Mouse (Mus musculus) limb, embryonic 11.5 days (tissue): ENCODE results near the gene Klhl23. TPM values are rescaled to one million over a fixed set of nuclear protein-coding genes. Genes with fewer than 3 reads are reported as not detected.
A peak's percentile ranks its signal among the peaks of the same experiment; 100 is the strongest.

ENCODE experiments used
- ATAC-seq: fragments of 200-750 bp; cut with Nextera tagmentation; 2 replicates; pipeline ENCODE4 v1.8.0; 2017; ENCODE audit warnings: low read depth; ENCODE audit not compliant: insufficient number of reproducible peaks, low FRiP score, low TSS enrichment
- DNase-seq: peaks from one replicate; pipeline ENCODE4 v3.0.0-alpha.2; 2015; ENCODE audit warnings: low spot score
- H3K27ac ChIP-seq: fragments of 300-500 bp; sonication (generic); replicated peaks from 2 replicates; pipeline ENCODE4 v1.5.1; 2014; ENCODE audit warnings: low read depth, mild to moderate bottlenecking, low read length
- H3K27me3 ChIP-seq: fragments of 300-500 bp; sonication (generic); 2 replicates; pipeline ENCODE4 v1.6.1; 2014; ENCODE audit warnings: mild to moderate bottlenecking, low read length, mixed read lengths; ENCODE audit not compliant: control insufficient read depth, insufficient read depth
- H3K36me3 ChIP-seq: fragments of 300-500 bp; sonication (generic); 2 replicates; pipeline ENCODE4 v1.6.1; 2014; ENCODE audit warnings: mild to moderate bottlenecking, low read length, moderate library complexity, mixed read lengths; ENCODE audit not compliant: control insufficient read depth, insufficient read depth
- H3K4me1 ChIP-seq: fragments of 300-500 bp; sonication (generic); 2 replicates; pipeline ENCODE4 v1.6.1; 2014; ENCODE audit warnings: low read length, mixed read lengths; ENCODE audit not compliant: control insufficient read depth, insufficient read depth
- H3K4me2 ChIP-seq: fragments of 300-500 bp; sonication (generic); 2 replicates; pipeline ENCODE4 v1.6.1; 2014; ENCODE audit warnings: low read depth, mild to moderate bottlenecking, moderate library complexity; ENCODE audit not compliant: severe bottlenecking
- H3K4me3 ChIP-seq: fragments of 300-500 bp; sonication (generic); 2 replicates; pipeline ENCODE4 v1.5.1; 2014; ENCODE audit warnings: low read depth, low read length
- H3K9ac ChIP-seq: fragments of 300-500 bp; sonication (generic); 2 replicates; pipeline ENCODE4 v1.6.1; 2014; ENCODE audit warnings: mild to moderate bottlenecking, low read length
- H3K9me3 ChIP-seq: fragments of 300-500 bp; sonication (generic); 2 replicates; pipeline ENCODE4 v1.6.1; 2016; ENCODE audit warnings: low read length; ENCODE audit not compliant: control insufficient read depth
- WGBS: fragments of 180-500 bp; shearing (Covaris S2); extraction: QIAGEN DNeasy Blood & Tissue Kit; methylation state at CpG from one replicate; pipeline ENCODE4 v1.1.7; 2014; 5-methylcytosine and 5-hydroxymethylcytosine counted together
- polyA plus RNA-seq: library from polyadenylated mRNA; unstranded; fragments of >200 nt; fragmentation: Nextera tagmentation; extraction: Ambion mirVana; gene quantifications from 2 replicates; pipeline ENCODE4 v1.2.1, GENCODE M21; 2014

Klhl23 gene
- polyA plus RNA-seq, result 31.6 and 35.7 TPM in 2 replicates

DNA sequence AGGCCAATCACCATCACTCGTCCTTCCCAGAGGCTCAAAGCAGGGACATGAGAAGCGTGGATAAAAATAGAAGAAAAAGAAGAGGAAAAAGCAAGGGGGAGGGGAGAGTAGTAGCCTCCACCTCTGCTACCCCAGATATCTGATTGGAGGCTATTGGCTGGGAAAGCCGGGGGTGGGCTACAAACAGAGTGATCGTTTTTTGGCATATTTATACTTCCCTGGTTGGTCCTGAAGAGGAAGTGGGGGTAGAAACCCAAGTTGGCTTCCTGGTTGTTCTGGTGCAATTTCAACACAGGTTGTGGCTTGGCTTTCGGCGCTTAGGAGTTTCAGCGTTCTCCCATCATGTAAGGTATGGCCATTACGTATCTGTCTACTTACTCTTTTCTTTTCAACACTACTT, at the start of gene Klhl23:
Gene Klhl23, plus strand, starts transcription at position 234 of the 400 bp plus-strand sequence.
- DNase-seq (no peak), ATAC-seq (0 out of 2 replicates have a peak, but pooled peaks have one; percentile 33)
- H3K4me2 ChIP-seq, result peak within 1 kb of the TSS; percentile 58
- H3K9me3 ChIP-seq, result no peaks in the 10 kb centered on the region
- peak within 1 kb of the TSS; percentile 64 for H3K4me3 ChIP-seq
- H3K4me1 ChIP-seq, result no peaks in the 10 kb centered on the region
- peak within 1 kb of the TSS; percentile 92 for H3K27ac ChIP-seq
- H3K27me3 ChIP-seq, result no peaks in the 10 kb centered on the region
- peaks cover 4% of the 10 kb centered on the region; the same call in 1 of the 2 replicates for H3K36me3 ChIP-seq
- H3K9ac ChIP-seq, result peak within 1 kb of the TSS; percentile 96
- WGBS, result 18% methylated on average over 8 of the region's 8 CpGs

DNA sequence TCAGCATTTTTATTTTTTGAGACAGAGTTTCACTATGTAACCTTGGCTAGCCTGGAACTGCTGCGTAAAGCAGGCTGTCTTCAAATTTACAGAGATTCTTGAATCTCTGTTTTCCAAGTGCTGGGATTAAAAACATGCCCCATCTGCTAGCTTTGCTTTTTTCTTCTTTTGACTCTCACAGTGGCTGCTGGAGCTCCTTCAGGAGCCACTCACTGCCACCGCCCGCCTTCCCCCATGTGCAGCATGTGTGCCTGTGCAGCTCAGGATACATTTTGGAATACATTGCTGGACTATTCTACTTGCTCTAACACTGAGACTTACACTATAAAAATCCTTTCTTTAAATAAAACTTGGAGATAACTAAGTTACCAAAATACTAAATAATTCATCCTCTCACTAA, 48.4 kb upstream of the Klhl23 start:
- DNase-seq (no peak), ATAC-seq (no peak)
- Histone ChIP-seq H3K36me3 (no peaks in the 10 kb centered on the region), H3K9ac (no peak overlapping the region), H3K27ac (no peak overlapping the region), H3K9me3 (no peaks in the 10 kb centered on the region), H3K27me3 (no peaks in the 10 kb centered on the region), H3K4me1 (no peaks in the 10 kb centered on the region), H3K4me2 (no peak overlapping the region), H3K4me3 (no peak overlapping the region)
- WGBS, result 95% methylated on average over 3 of the region's 3 CpGs

DNA sequence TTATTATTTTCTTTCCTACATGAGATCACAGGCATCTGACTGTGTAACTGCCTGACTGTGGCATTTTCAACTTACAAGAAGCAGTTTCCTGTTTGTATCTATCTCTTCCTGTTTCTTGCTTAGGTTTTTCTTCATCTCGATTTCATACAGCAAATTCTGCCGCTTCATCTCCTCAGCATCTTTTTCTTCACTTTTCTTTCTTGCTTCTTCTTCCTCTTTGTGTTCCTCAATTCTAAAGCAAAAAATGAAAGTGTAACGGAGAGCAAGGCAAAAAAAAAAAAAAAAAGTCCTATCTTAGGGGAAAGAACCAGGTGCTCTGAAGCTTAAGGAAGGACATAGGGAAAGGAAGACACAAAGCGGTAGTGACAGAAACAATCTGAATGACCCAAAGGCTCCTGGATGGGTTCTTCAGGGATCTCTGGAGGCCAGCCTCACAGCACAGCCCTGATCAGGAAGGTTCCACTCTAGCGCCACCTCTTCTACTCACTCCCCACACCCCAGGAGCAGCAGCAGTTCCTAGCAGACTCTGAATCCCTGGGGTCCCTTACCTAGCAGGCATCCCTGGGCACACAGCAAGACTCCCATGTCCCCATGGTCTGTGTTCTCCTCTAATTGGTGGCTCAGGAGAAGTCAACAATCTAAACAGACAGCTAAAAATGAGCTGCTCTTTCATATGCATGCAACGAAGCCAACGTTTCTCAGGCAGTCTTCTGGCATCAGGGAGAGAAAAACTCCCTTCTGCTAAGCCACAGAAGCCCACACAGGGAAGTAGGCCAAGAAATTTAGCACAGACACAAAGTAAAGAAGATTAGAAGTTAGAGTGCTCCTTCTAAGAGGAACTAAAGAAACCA, 43.5 kb upstream of the Klhl23 start:
- no peaks in the 10 kb centered on the region for H3K27me3 ChIP-seq
- no peaks in the 10 kb centered on the region for H3K36me3 ChIP-seq
- H3K27ac ChIP-seq, result no peak overlapping the region
- WGBS, result 71% methylated on average over 7 of the region's 7 CpGs
- H3K4me3 ChIP-seq, result no peak overlapping the region
- DNase-seq, result no peak
- no peaks in the 10 kb centered on the region for H3K9me3 ChIP-seq
- no peak for ATAC-seq
- no peak overlapping the region for H3K4me2 ChIP-seq
- H3K4me1 ChIP-seq, result no peaks in the 10 kb centered on the region
- H3K9ac ChIP-seq, result no peak overlapping the region

DNA sequence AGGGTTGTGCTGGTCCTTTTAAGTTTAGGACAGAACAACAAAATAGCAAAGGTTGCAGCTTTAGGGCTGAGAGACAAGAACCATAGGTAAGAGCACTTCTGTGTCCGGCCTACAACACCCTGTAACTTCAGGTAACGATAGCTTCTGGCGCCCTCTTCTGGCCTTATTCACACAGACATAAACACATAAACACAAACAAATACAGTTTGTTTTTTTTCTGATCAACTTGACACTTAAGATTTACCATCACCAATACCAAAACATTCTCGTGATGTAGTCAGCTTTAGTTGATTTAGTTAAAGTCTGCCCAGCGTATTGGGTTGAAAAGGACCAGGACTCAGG, 42.9 kb upstream of the Klhl23 start:
- Histone ChIP-seq H3K27me3 (no peaks in the 10 kb centered on the region), H3K27ac (no peak overlapping the region), H3K9me3 (no peaks in the 10 kb centered on the region), H3K4me2 (no peak overlapping the region), H3K9ac (no peak overlapping the region), H3K4me1 (no peaks in the 10 kb centered on the region), H3K36me3 (no peaks in the 10 kb centered on the region), H3K4me3 (no peak overlapping the region)
- 47% methylated on average over 5 of the region's 5 CpGs for WGBS
- DNase-seq, result peak; percentile 34
- no peak for ATAC-seq

DNA sequence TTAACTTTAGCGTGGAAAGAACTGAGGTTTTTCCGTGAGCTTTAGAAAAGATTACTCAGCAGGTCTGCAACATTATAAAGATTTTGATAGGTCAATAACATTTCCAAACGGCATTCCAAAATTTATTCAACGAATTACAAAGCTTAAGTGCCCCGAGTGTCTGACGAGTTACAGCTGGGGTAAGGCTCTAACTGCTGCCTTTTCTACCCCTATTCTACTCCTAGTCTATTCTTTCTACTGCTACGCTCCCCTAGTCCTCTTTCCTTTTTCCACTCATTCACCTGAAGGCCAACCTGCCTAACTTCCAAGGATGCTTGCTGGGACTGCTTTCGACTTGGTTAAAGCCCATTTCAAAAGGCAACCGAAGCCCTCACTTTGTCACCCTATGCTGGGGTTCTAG, 32.8 kb upstream of the Klhl23 start:
- Histone ChIP-seq H3K27ac (no peak overlapping the region), H3K4me2 (peak overlapping the region; percentile 53), H3K36me3 (no peaks in the 10 kb centered on the region; the same call in 1 of the 2 replicates), H3K4me1 (no peaks in the 10 kb centered on the region), H3K4me3 (peak overlapping the region; percentile 59), H3K9me3 (no peaks in the 10 kb centered on the region), H3K9ac (peak overlapping the region; percentile 69), H3K27me3 (no peaks in the 10 kb centered on the region)
- no peak for ATAC-seq
- 32% methylated on average over 9 of the region's 9 CpGs for WGBS
- DNase-seq, result no peak

GRCm38 (mm10) chr2:69789429-69790069, 32.2 kb upstream of the Klhl23 start, which contains the start of the genes Ccdc173 and Phospho2:
Gene Ccdc173, minus strand, starts transcription at chr2:69789575.
Gene Phospho2, plus strand, starts transcription at chr2:69789623.
- H3K4me1 ChIP-seq, result no peaks in the 10 kb centered on the region
- ATAC-seq (peak; percentile 92), DNase-seq (peak; percentile 99)
- H3K9ac ChIP-seq, result peak within 1 kb of the TSS; percentile 69
- peak within 1 kb of the TSS; percentile 53 for H3K4me2 ChIP-seq
- peaks cover 2% of the 10 kb centered on the region; the same call in 1 of the 2 replicates for H3K36me3 ChIP-seq
- no peaks in the 10 kb centered on the region for H3K9me3 ChIP-seq
- 1% methylated on average over 48 of the region's 48 CpGs for WGBS
- H3K4me3 ChIP-seq, result peak within 1 kb of the TSS; percentile 59
- H3K27ac ChIP-seq, result no peak within 1 kb of the TSS
- H3K27me3 ChIP-seq, result no peaks in the 10 kb centered on the region

DNA sequence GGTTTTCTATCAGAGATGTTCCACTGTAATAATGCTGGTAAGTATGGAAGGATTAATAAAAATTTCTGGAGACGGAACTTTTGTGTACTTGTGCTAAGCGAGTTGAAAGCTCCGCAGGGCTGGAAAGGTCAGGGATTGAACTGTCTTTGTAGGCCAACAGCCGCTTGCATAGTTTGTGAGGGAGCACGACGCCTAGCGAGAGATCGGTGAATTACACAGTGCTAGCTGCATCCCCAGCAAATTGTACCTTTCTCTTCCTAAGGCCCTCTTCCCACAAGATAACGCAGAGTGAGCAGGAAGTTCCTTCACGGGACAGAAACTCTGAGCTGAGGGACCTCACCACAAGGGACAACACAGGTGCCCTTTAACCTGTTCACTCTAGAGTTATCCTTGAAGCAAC, 31.5 kb upstream of the Klhl23 start:
- Histone ChIP-seq H3K4me1 (no peaks in the 10 kb centered on the region), H3K9ac (no peak overlapping the region), H3K27me3 (no peaks in the 10 kb centered on the region), H3K36me3 (peaks cover 2% of the 10 kb centered on the region; the same call in 1 of the 2 replicates), H3K27ac (no peak overlapping the region), H3K4me3 (peak overlapping the region; percentile 59), H3K4me2 (peak overlapping the region; percentile 53), H3K9me3 (no peaks in the 10 kb centered on the region)
- ATAC-seq (peak; percentile 21; the same call in 1 of the 2 replicates), DNase-seq (peak; percentile 92)
- 1% methylated on average over 10 of the region's 10 CpGs for WGBS

DNA sequence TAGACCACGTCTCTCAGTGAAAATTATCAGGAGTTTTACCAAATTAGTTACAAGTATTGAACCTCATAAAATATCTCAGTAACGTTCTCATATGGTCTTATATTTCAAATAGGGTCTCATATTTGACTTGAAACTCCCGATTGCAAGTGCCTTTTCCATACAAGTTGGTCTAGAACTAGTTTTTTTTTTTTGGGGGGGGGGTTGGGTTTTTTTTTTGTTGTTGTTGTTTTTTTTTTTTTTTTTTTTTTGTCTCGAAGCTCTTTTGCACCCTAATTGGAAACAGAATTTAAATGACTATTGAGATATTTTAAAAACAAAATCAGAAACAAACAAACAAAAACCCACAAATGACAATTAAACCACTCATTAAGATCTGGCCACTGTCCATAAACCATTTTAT, 31.0 kb upstream of the Klhl23 start:
- WGBS, result 81% methylated on average over 4 of the region's 4 CpGs
- ATAC-seq, result no peak

More for the DNA sequence above, 31.0 kb upstream of the Klhl23 start:
- H3K4me1 ChIP-seq, result no peaks in the 10 kb centered on the region
- H3K27me3 ChIP-seq, result no peaks in the 10 kb centered on the region
- H3K9ac ChIP-seq, result no peak overlapping the region
- H3K9me3 ChIP-seq, result no peaks in the 10 kb centered on the region
- no peak overlapping the region for H3K4me3 ChIP-seq
- no peak for DNase-seq
- no peak overlapping the region; the same call in 1 of the 2 replicates for H3K4me2 ChIP-seq
- peaks cover 2% of the 10 kb centered on the region; the same call in 1 of the 2 replicates for H3K36me3 ChIP-seq
- H3K27ac ChIP-seq, result no peak overlapping the region
